Mouse (Mus musculus): ENCODE measurements around the gene Gpbp1. TPM values are rescaled to one million over a fixed set of nuclear protein-coding genes. Genes with fewer than 3 reads are reported as not detected.

Gpbp1 gene
- polyA plus RNA-seq, 1 experiment from 2014 or later: 131 TPM

- Histone ChIP-seq H3K9me3 (ENCODE audit: control insufficient read depth, low read length) (no peaks in the 10 kb centered on the region), H3K27ac (replicated peaks; ENCODE audit: low read depth, low read length) (no peak overlapping the region), H3K4me1 (ENCODE audit: control insufficient read depth, insufficient read depth, low read length) (peaks cover 6% of the 10 kb centered on the region; the same call in 1 of the 2 replicates), H3K27me3 (ENCODE audit: control insufficient read depth, insufficient read depth, low read length) (peaks cover 2% of the 10 kb centered on the region; the same call in 1 of the 2 replicates), H3K36me3 (ENCODE audit: control insufficient read depth, insufficient read depth, low read length) (no peaks in the 10 kb centered on the region), H3K4me3 (ENCODE audit: low read depth, low read length) (no peak overlapping the region), H3K9ac (ENCODE audit: low read length) (no peak overlapping the region), H3K4me2 (ENCODE audit: low read depth, severe bottlenecking) (no peak overlapping the region)
- ATAC-seq (ENCODE audit: insufficient number of reproducible peaks, low FRiP score, low TSS enrichment, low read depth) (no peak), DNase-seq (ENCODE audit: low spot score) (no peak)
- WGBS: 68% methylated on average over 4 of the region's 4 CpGs
These were observed 95.0 kb downstream of the Gpbp1 start for GRCm38 (mm10) chr13:111394904-111395303.

- DNase-seq (ENCODE audit: low spot score) (no peak), ATAC-seq (ENCODE audit: insufficient number of reproducible peaks, low FRiP score, low TSS enrichment, low read depth) (no peak)
- 87% methylated on average over 8 of the region's 8 CpGs for WGBS
- Histone ChIP-seq H3K4me1 (ENCODE audit: control insufficient read depth, insufficient read depth, low read length) (peaks cover 6% of the 10 kb centered on the region; the same call in 1 of the 2 replicates), H3K9me3 (ENCODE audit: control insufficient read depth, low read length) (no peaks in the 10 kb centered on the region), H3K27me3 (ENCODE audit: control insufficient read depth, insufficient read depth, low read length) (peaks cover 2% of the 10 kb centered on the region; the same call in 1 of the 2 replicates), H3K27ac (replicated peaks; ENCODE audit: low read depth, low read length) (no peak overlapping the region), H3K9ac (ENCODE audit: low read length) (no peak overlapping the region), H3K36me3 (ENCODE audit: control insufficient read depth, insufficient read depth, low read length) (no peaks in the 10 kb centered on the region), H3K4me2 (ENCODE audit: low read depth, severe bottlenecking) (no peak overlapping the region), H3K4me3 (ENCODE audit: low read depth, low read length) (no peak overlapping the region)
These were observed 95.6 kb downstream of the Gpbp1 start for GRCm38 (mm10) chr13:111394341-111394740.

- no peak overlapping the region for H3K27ac ChIP-seq (replicated peaks; ENCODE audit: low read depth, low read length)
- H3K4me2 ChIP-seq (ENCODE audit: low read depth, severe bottlenecking): no peak overlapping the region
- DNase-seq (ENCODE audit: low spot score) (no peak), ATAC-seq (ENCODE audit: insufficient number of reproducible peaks, low FRiP score, low TSS enrichment, low read depth) (no peak)
- no peaks in the 10 kb centered on the region for H3K9me3 ChIP-seq (ENCODE audit: control insufficient read depth, low read length)
- H3K9ac ChIP-seq (ENCODE audit: low read length): no peak overlapping the region
- H3K36me3 ChIP-seq (ENCODE audit: control insufficient read depth, insufficient read depth, low read length): no peaks in the 10 kb centered on the region
- H3K4me1 ChIP-seq (ENCODE audit: control insufficient read depth, insufficient read depth, low read length): peaks cover 6% of the 10 kb centered on the region; the same call in 1 of the 2 replicates
- no peak overlapping the region for H3K4me3 ChIP-seq (ENCODE audit: low read depth, low read length)
- 80% methylated on average over 6 of the region's 6 CpGs for WGBS
- peaks cover 2% of the 10 kb centered on the region; the same call in 1 of the 2 replicates for H3K27me3 ChIP-seq (ENCODE audit: control insufficient read depth, insufficient read depth, low read length)
These were observed 96.5 kb downstream of the Gpbp1 start for GRCm38 (mm10) chr13:111393426-111393825.

DNA sequence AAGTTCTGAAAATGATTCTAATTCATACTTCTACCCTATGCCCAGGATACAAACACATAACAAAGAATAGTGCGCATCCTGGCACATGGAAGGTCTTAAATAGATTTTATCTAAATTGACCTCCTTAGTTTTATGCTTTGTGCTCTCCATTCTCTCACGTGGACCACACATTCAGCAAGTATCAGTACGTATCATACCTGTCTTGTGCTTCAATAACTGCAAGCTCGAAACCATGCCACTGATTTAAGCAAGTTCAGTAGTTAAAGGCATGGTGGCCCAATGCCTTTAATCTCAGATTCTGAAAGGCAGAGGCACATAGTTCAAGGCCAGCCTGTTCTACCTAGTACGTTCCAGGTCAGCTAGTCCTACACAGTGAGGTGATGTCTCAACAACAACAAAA is 98.5 kb downstream of the Gpbp1 start:
- H3K9ac ChIP-seq (ENCODE audit: low read length): no peak overlapping the region
- no peak overlapping the region for H3K27ac ChIP-seq (replicated peaks; ENCODE audit: low read depth, low read length)
- no peak overlapping the region for H3K4me3 ChIP-seq (ENCODE audit: low read depth, low read length)
- no peak for ATAC-seq (ENCODE audit: insufficient number of reproducible peaks, low FRiP score, low TSS enrichment, low read depth)
- no peaks in the 10 kb centered on the region for H3K36me3 ChIP-seq (ENCODE audit: control insufficient read depth, insufficient read depth, low read length)
- H3K4me1 ChIP-seq (ENCODE audit: control insufficient read depth, insufficient read depth, low read length): no peaks in the 10 kb centered on the region; the same call in 1 of the 2 replicates
- no peak for DNase-seq (ENCODE audit: low spot score)
- H3K9me3 ChIP-seq (ENCODE audit: control insufficient read depth, low read length): no peaks in the 10 kb centered on the region
- WGBS: 89% methylated on average over 5 of the region's 5 CpGs
- H3K27me3 ChIP-seq (ENCODE audit: control insufficient read depth, insufficient read depth, low read length): peaks cover 2% of the 10 kb centered on the region; the same call in 1 of the 2 replicates
- no peak overlapping the region for H3K4me2 ChIP-seq (ENCODE audit: low read depth, severe bottlenecking)

DNA sequence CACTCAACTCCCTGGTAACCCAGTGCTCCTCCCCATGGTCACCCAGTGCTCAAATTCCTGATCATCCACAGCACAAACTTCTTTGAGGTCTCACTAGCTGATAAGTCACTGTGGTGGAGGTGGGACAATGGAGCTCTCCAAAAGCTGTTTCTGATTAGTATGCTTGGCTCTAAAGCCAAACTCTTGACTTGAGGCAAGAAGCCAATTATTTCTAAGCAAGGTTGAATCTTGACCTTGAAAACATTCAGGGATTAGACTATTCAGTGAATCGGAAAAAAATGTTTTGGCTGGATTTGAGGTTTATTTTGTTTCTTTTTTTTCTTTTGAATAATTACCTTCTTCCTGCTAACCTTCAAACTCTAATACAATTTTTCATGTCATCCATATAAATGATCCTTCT is 98.9 kb downstream of the Gpbp1 start:
- H3K27me3 ChIP-seq (ENCODE audit: control insufficient read depth, insufficient read depth, low read length): peaks cover 2% of the 10 kb centered on the region; the same call in 1 of the 2 replicates
- no peaks in the 10 kb centered on the region for H3K36me3 ChIP-seq (ENCODE audit: control insufficient read depth, insufficient read depth, low read length)
- no peak overlapping the region for H3K4me2 ChIP-seq (ENCODE audit: low read depth, severe bottlenecking)
- H3K4me3 ChIP-seq (ENCODE audit: low read depth, low read length): no peak overlapping the region
- H3K9me3 ChIP-seq (ENCODE audit: control insufficient read depth, low read length): no peaks in the 10 kb centered on the region
- no peak overlapping the region for H3K27ac ChIP-seq (replicated peaks; ENCODE audit: low read depth, low read length)
- WGBS: 85% methylated on average over 1 of the region's 1 CpGs
- H3K4me1 ChIP-seq (ENCODE audit: control insufficient read depth, insufficient read depth, low read length): no peaks in the 10 kb centered on the region
- ATAC-seq (ENCODE audit: insufficient number of reproducible peaks, low FRiP score, low TSS enrichment, low read depth): no peak
- H3K9ac ChIP-seq (ENCODE audit: low read length): no peak overlapping the region
- DNase-seq (ENCODE audit: low spot score): no peak

GRCm38 (mm10) chr13:111384011-111384985 is 105.6 kb downstream of the Gpbp1 start:
- no peaks in the 10 kb centered on the region; the same call in 1 of the 2 replicates for H3K9me3 ChIP-seq (ENCODE audit: control insufficient read depth, low read length)
- H3K36me3 ChIP-seq (ENCODE audit: control insufficient read depth, insufficient read depth, low read length): no peaks in the 10 kb centered on the region
- no peak overlapping the region for H3K9ac ChIP-seq (ENCODE audit: low read length)
- DNase-seq (ENCODE audit: low spot score) (no peak), ATAC-seq (ENCODE audit: insufficient number of reproducible peaks, low FRiP score, low TSS enrichment, low read depth) (no peak)
- H3K4me2 ChIP-seq (ENCODE audit: low read depth, severe bottlenecking): no peak overlapping the region
- H3K27ac ChIP-seq (replicated peaks; ENCODE audit: low read depth, low read length): no peak overlapping the region
- no peaks in the 10 kb centered on the region for H3K27me3 ChIP-seq (ENCODE audit: control insufficient read depth, insufficient read depth, low read length)
- WGBS: 70% methylated on average over 12 of the region's 12 CpGs
- H3K4me1 ChIP-seq (ENCODE audit: control insufficient read depth, insufficient read depth, low read length): no peaks in the 10 kb centered on the region
- H3K4me3 ChIP-seq (ENCODE audit: low read depth, low read length): no peak overlapping the region

Other genes starting within 250 kb of the Gpbp1 start
- gene Actbl2, start 235.1 kb downstream of the Gpbp1 start, polyA plus RNA-seq (2014; fragmentation: Nextera tagmentation; extraction: Ambion mirVana): not detected in 2 replicates
- not detected in 2 replicates for gene Gm49496, start 59.8 kb upstream of the Gpbp1 start, polyA plus RNA-seq (2014; fragmentation: Nextera tagmentation; extraction: Ambion mirVana)
- gene Gm10198, start 102.7 kb upstream of the Gpbp1 start, polyA plus RNA-seq (2014; fragmentation: Nextera tagmentation; extraction: Ambion mirVana): not detected in 2 replicates
- 26.6 and 29.4 TPM in 2 replicates for gene Mier3, start 190.9 kb upstream of the Gpbp1 start, polyA plus RNA-seq (2014; fragmentation: Nextera tagmentation; extraction: Ambion mirVana)

Measured in limb, embryonic 11.5 days (tissue).